Mouse (Mus musculus) CH12.LX (cell line): ENCODE measurements around the gene Hist1h2bf. TPM values are rescaled to one million over a fixed set of nuclear protein-coding genes. Genes with fewer than 3 reads are reported as not detected.

Source experiments
- DNase-seq: peaks from one replicate; pipeline ENCODE4 v3.0.0-alpha.2; 2013; ENCODE audit errors: extremely low read depth
- H3K27ac ChIP-seq: 2 replicates; pipeline ENCODE4 v1.5.1; 2012; ENCODE audit warnings: low read depth, mild to moderate bottlenecking, control low read depth, moderate library complexity; ENCODE audit not compliant: insufficient read depth
- H3K27me3 ChIP-seq: replicated peaks from 2 replicates; pipeline ENCODE3; 2012; ENCODE audit warnings: inconsistent platforms
- H3K36me3 ChIP-seq, 2 experiments: replicated peaks in 1 of 2; 2 replicates each; pipeline versions ENCODE3 to v1.6.1; 2012; ENCODE audit warnings: inconsistent platforms in 1 of 2, low read length in 1 of 2, mild to moderate bottlenecking in 1 of 2, mixed read lengths in 1 of 2, moderate library complexity in 1 of 2; ENCODE audit not compliant: control insufficient read depth in 1 of 2, insufficient read depth in 1 of 2
- H3K4me1 ChIP-seq, 2 experiments: 2 replicates each; pipeline ENCODE4 v1.6.1; 2012; ENCODE audit warnings: inconsistent platforms in 1 of 2, moderate library complexity in 1 of 2; ENCODE audit not compliant: insufficient read depth in 2 of 2, control insufficient read depth in 1 of 2
- H3K4me2 ChIP-seq: 2 replicates; pipeline ENCODE4 v1.6.1; 2012; ENCODE audit warnings: low read depth, mild to moderate bottlenecking, control low read depth; ENCODE audit not compliant: poor library complexity, insufficient read depth, severe bottlenecking
- H3K4me3 ChIP-seq, 3 experiments: fragments of 150-350 bp in 1 of 3; sonication (generic) in 1 of 3; replicated peaks in 1 of 3; 2 replicates each; pipeline versions ENCODE3 to v1.5.1; 2011 to 2012; ENCODE audit warnings: low read depth in 2 of 3, low read length in 2 of 3, mild to moderate bottlenecking in 2 of 3, moderate library complexity in 2 of 3, control low read depth in 1 of 3, improper control_type of control experiment in 1 of 3, inconsistent platforms in 1 of 3, mixed read lengths in 1 of 3; ENCODE audit not compliant: poor library complexity in 1 of 3
- H3K79me2 ChIP-seq: replicated peaks from 2 replicates; pipeline ENCODE4 v1.6.1; 2012; ENCODE audit warnings: mild to moderate bottlenecking, moderate library complexity; ENCODE audit not compliant: control insufficient read depth, poor library complexity, insufficient read depth, severe bottlenecking; ENCODE audit errors: extremely low read depth
- H3K9ac ChIP-seq: 2 replicates; pipeline ENCODE4 v1.6.1; 2012; ENCODE audit warnings: low read depth, mild to moderate bottlenecking, control low read depth, moderate library complexity; ENCODE audit not compliant: insufficient read depth
- H3K9me3 ChIP-seq: replicated peaks from 2 replicates; pipeline ENCODE3; 2012; ENCODE audit warnings: low read length, inconsistent platforms, mixed read lengths
- BHLHE40 ChIP-seq: IDR thresholded peaks from 2 replicates; pipeline ENCODE4 v1.6.1; 2011; ENCODE audit warnings: mild to moderate bottlenecking, low read depth, low read length, improper control_type of control experiment
- CHD2 ChIP-seq: IDR thresholded peaks from 2 replicates; pipeline ENCODE4 v1.6.1; 2011; ENCODE audit warnings: low read length, improper control_type of control experiment
- CTCF ChIP-seq, 2 experiments: IDR thresholded peaks in 1 of 2; conservative IDR thresholded peaks in 1 of 2; 2 replicates each; pipeline ENCODE4 v1.5.1; 2011 to 2012; ENCODE audit warnings: low read depth in 2 of 2, low read length in 2 of 2, improper control_type of control experiment in 1 of 2, inconsistent platforms in 1 of 2, mild to moderate bottlenecking in 1 of 2, moderate library complexity in 1 of 2
- E2F4 ChIP-seq: IDR thresholded peaks from 2 replicates; pipeline ENCODE4 v1.6.1; 2011; ENCODE audit warnings: low read depth, low read length, improper control_type of control experiment; ENCODE audit not compliant: insufficient replicate concordance
- EP300 ChIP-seq: IDR thresholded peaks from 2 replicates; pipeline ENCODE4 v1.6.1; 2011; ENCODE audit warnings: low read length, improper control_type of control experiment
- ETS1 ChIP-seq: conservative IDR thresholded peaks from 2 replicates; pipeline ENCODE4 v1.6.1; 2012; ENCODE audit warnings: low read depth, mild to moderate bottlenecking, inconsistent platforms, low read length, improper control_type of control experiment, moderate library complexity
- HCFC1 ChIP-seq: IDR thresholded peaks from 2 replicates; pipeline ENCODE4 v1.6.1; 2012; ENCODE audit warnings: low read depth, mild to moderate bottlenecking, inconsistent platforms, low read length, improper control_type of control experiment
- JUN ChIP-seq: IDR thresholded peaks from 2 replicates; pipeline ENCODE4 v1.6.1; 2011; ENCODE audit warnings: low read depth, mild to moderate bottlenecking, low read length, improper control_type of control experiment, moderate library complexity; ENCODE audit not compliant: insufficient read depth
- JUND ChIP-seq: conservative IDR thresholded peaks from 2 replicates; pipeline ENCODE4 v1.6.1; 2011; ENCODE audit warnings: low read depth, low read length, improper control_type of control experiment
- MAX ChIP-seq: IDR thresholded peaks from 2 replicates; pipeline ENCODE4 v1.6.1; 2011; ENCODE audit warnings: low read length, improper control_type of control experiment
- MAZ ChIP-seq: IDR thresholded peaks from 2 replicates; pipeline ENCODE4 v1.6.1; 2012; ENCODE audit warnings: low read depth, mild to moderate bottlenecking, inconsistent platforms, low read length, improper control_type of control experiment, moderate library complexity
- MEF2A ChIP-seq: IDR thresholded peaks from 2 replicates; pipeline ENCODE4 v1.6.1; 2014; ENCODE audit warnings: low read depth, mild to moderate bottlenecking, inconsistent platforms, low read length, improper control_type of control experiment, borderline replicate concordance
- MXI1 ChIP-seq: IDR thresholded peaks from 2 replicates; pipeline ENCODE4 v1.6.1; 2011; ENCODE audit warnings: mild to moderate bottlenecking, low read depth, low read length, improper control_type of control experiment
- MYC ChIP-seq: IDR thresholded peaks from 2 replicates; pipeline ENCODE4 v1.6.1; 2011; ENCODE audit warnings: low read depth, mild to moderate bottlenecking, improper control_type of control experiment, low read length
- NELFE ChIP-seq: IDR thresholded peaks from 2 replicates; pipeline ENCODE4 v1.6.1; 2011; ENCODE audit warnings: low read depth, low read length, improper control_type of control experiment
- PAX5 ChIP-seq: IDR thresholded peaks from 2 replicates; pipeline ENCODE4 v1.6.1; 2012; ENCODE audit warnings: low read length, inconsistent platforms, mixed read lengths
- POLR2AphosphoS2 ChIP-seq: IDR thresholded peaks from 2 replicates; pipeline ENCODE4 v1.6.1; 2011; ENCODE audit warnings: low read depth, low read length, improper control_type of control experiment
- RAD21 ChIP-seq: IDR thresholded peaks from 2 replicates; pipeline ENCODE4 v1.6.1; 2011; ENCODE audit warnings: low read depth, mild to moderate bottlenecking, low read length, improper control_type of control experiment, moderate library complexity
- RCOR1 ChIP-seq: conservative IDR thresholded peaks from 2 replicates; pipeline ENCODE4 v1.6.1; 2012; ENCODE audit warnings: low read depth, mild to moderate bottlenecking, inconsistent platforms, low read length, improper control_type of control experiment
- SMC3 ChIP-seq: IDR thresholded peaks from 2 replicates; pipeline ENCODE4 v1.6.1; 2011; ENCODE audit warnings: low read depth, low read length, improper control_type of control experiment
- TCF12 ChIP-seq: IDR thresholded peaks from 2 replicates; pipeline ENCODE4 v1.6.1; 2014; ENCODE audit warnings: low read depth, mild to moderate bottlenecking, inconsistent platforms, low read length, improper control_type of control experiment
- UBTF ChIP-seq: IDR thresholded peaks from 2 replicates; pipeline ENCODE4 v1.6.1; 2012; ENCODE audit warnings: low read depth, mild to moderate bottlenecking, inconsistent platforms, low read length, improper control_type of control experiment, moderate library complexity
- USF1 ChIP-seq: IDR thresholded peaks from 2 replicates; pipeline ENCODE4 v1.6.1; 2014; ENCODE audit warnings: low read depth, mild to moderate bottlenecking, inconsistent platforms, low read length, improper control_type of control experiment
- USF2 ChIP-seq: conservative IDR thresholded peaks from 2 replicates; pipeline ENCODE4 v1.6.1; 2011; ENCODE audit warnings: low read depth, low read length, improper control_type of control experiment
- ZC3H11A ChIP-seq: IDR thresholded peaks from 2 replicates; pipeline ENCODE4 v1.6.1; 2012; ENCODE audit warnings: low read depth, mild to moderate bottlenecking, inconsistent platforms, low read length, improper control_type of control experiment
- ZKSCAN1 ChIP-seq: IDR thresholded peaks from 2 replicates; pipeline ENCODE4 v1.6.1; 2012; ENCODE audit warnings: low read depth, inconsistent platforms, low read length, improper control_type of control experiment, borderline replicate concordance
- ZNF384 ChIP-seq: IDR thresholded peaks from 2 replicates; pipeline ENCODE4 v1.6.1; 2012; ENCODE audit warnings: low read depth, low read length, improper control_type of control experiment, inconsistent platforms
- dilution Hi-C: fragments of 300-500 bp; cut with MboI; formaldehyde crosslinking; loops from 2 replicates; pipeline ENCODE4 v1.14.3; 2020; ENCODE audit warnings: low sequenced_read_pairs; ENCODE audit not compliant: extremely low pct_unique_long_range_greater_than_20kb, extremely low pct_ligation_motif_present
- in situ Hi-C: fragments of 300-500 bp; cut with MboI; formaldehyde crosslinking; loops from 3 replicates; pipeline ENCODE4 v1.14.3; 2019; ENCODE audit warnings: low sequenced_read_pairs, low pct_ligation_motif_present, low pct_unique_long_range_greater_than_20kb, mixed read lengths
- polyA plus RNA-seq: library from polyadenylated mRNA; unstranded; fragments of >175 nt; gene quantifications from 2 replicates; pipeline ENCODE4 v1.2.1, GENCODE M21; 2012; ENCODE audit warnings: low read depth; ENCODE audit not compliant: insufficient read length
- total RNA-seq, 2 experiments: library from RNA; depleted of rRNA; stranded (reverse); fragments of 300-350 nt in 1 of 2; fragments of >200 nt in 1 of 2; gene quantifications; 2 replicates each; pipeline ENCODE4 v1.2.3; 2012 to 2014

The Hist1h2bf gene
- total and polyA plus RNA-seq, 3 experiments: 1.7 to 1,243 (median 50.8) TPM

- Histone ChIP-seq H3K4me3 (no peak overlapping the region), H3K79me2 (no peaks in the 10 kb centered on the region), H3K36me3 (peaks cover 0 to 17% of the 10 kb centered on the region in 2 experiments), H3K9me3 (no peaks in the 10 kb centered on the region), H3K27me3 (no peaks in the 10 kb centered on the region), H3K27ac (no peak overlapping the region), H3K4me1 (no peaks in the 10 kb centered on the region), H3K4me2 (no peak overlapping the region), H3K9ac (no peak overlapping the region)
- DNase-seq: no peak
- TF ChIP-seq JUN: no peak
- no peak for TF ChIP-seq POLR2AphosphoS2
- no peak for TF ChIP-seq MXI1
- no peak for TF ChIP-seq RCOR1
- TF ChIP-seq ZKSCAN1: no peak
- no peak for TF ChIP-seq USF2
- no peak for TF ChIP-seq MAZ
- no peak for TF ChIP-seq CHD2
- TF ChIP-seq PAX5: no peak
- TF ChIP-seq TCF12: no peak
- TF ChIP-seq SMC3: no peak
- TF ChIP-seq E2F4: no peak
- TF ChIP-seq MEF2A: no peak
- TF ChIP-seq BHLHE40: no peak
- no peak for TF ChIP-seq JUND
- no peak for TF ChIP-seq USF1
- TF ChIP-seq MYC: no peak
- TF ChIP-seq UBTF: no peak
- no peak for TF ChIP-seq HCFC1
- TF ChIP-seq EP300: no peak
- in situ Hi-C loops: no loop called here
- dilution Hi-C loops: no loop called here
Observed at GRCm38 (mm10) chr13:23604452-23604851, 30.5 kb upstream of the Hist1h2bf start.

- Histone ChIP-seq H3K27ac (no peak overlapping the region), H3K36me3 (peaks cover 0 to 14% of the 10 kb centered on the region in 2 experiments), H3K9ac (no peak overlapping the region), H3K4me3 (no peak overlapping the region), H3K4me2 (no peak overlapping the region), H3K79me2 (no peaks in the 10 kb centered on the region), H3K4me1 (no peaks in the 10 kb centered on the region), H3K27me3 (no peaks in the 10 kb centered on the region), H3K9me3 (no peaks in the 10 kb centered on the region)
- no peak for DNase-seq
- dilution Hi-C loops: no loop called here
- in situ Hi-C loops: no loop called here
- TF ChIP-seq UBTF: no peak
- no peak for TF ChIP-seq CTCF (conservative IDR thresholded peaks at IDR 0.05 in 1 of 2, IDR thresholded peaks at IDR 0.05 in 1 of 2; ENCODE audit: low read depth in 2 of 2, low read length in 2 of 2)
- TF ChIP-seq HCFC1: no peak
- TF ChIP-seq ZC3H11A: no peak
- TF ChIP-seq JUND: no peak
- TF ChIP-seq USF2: no peak
- TF ChIP-seq JUN: no peak
- TF ChIP-seq ZNF384: no peak
- TF ChIP-seq MEF2A: no peak
- TF ChIP-seq MAZ: no peak
- TF ChIP-seq MAX: no peak
- TF ChIP-seq SMC3: no peak
- no peak for TF ChIP-seq ETS1
- no peak for TF ChIP-seq EP300
- TF ChIP-seq NELFE: no peak
- TF ChIP-seq RAD21: no peak
- TF ChIP-seq E2F4: no peak
- no peak for TF ChIP-seq MXI1
Observed at GRCm38 (mm10) chr13:23603182-23603699, 29.2 kb upstream of the Hist1h2bf start.
